Mouse (Mus musculus) erythroblast, embryonic 14.5 days (primary cell): Measurements from ENCODE around the gene Riok1.

ENCODE experiments used
- GATA1 ChIP-seq: IDR thresholded peaks from 2 replicates; pipeline ENCODE4 v1.6.1; 2012; ENCODE audit warnings: low read length, inconsistent platforms, mixed read lengths
- TAL1 ChIP-seq: IDR thresholded peaks from 3 replicates; pipeline ENCODE4 v1.6.1; 2012; ENCODE audit warnings: low read length, inconsistent platforms, mixed read lengths

DNA sequence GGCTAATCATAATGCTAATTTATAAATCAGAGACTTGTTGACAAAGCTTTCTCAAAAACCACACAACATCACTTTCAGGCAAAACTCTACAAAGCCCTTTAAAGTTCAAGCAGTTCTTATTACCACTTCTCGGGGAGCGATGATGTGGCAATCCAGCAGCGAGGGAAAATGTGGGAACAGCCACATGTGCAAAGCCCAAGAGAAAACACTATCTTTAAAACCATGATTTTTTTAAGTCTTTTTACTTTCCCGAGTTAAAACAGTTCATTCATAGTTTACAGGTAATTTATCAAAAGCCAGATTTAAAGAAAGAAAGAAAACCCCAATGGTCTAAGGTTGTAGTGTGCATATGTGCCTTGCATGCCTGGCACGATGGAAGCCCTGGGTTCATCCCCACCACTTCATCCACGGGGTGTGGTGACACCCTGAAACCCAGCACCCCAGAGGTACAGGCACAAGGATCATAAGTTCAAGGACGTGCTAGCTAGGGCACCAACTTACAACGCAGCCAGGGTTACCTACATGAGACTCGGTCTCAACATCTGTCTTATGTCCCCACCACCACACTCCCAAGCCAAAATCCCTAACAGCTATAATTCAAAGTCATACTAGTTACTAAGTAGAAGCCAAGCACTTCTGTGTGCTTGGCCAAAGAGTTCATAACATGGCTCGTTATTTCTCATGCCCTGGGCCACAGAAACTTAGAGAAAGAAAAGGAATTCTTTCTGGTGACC, 44.0 kb upstream of the Riok1 start:
- TF ChIP-seq TAL1 (no peak), GATA1 (no peak)
